Mouse (Mus musculus) stomach, embryonic 15.5 days (tissue): Measurements from ENCODE around the gene Asgr2. TPM values are rescaled to one million over a fixed set of nuclear protein-coding genes. Genes with fewer than 3 reads are reported as not detected.
"Not testable (repeated sequence)": the region's sequence is repeated elsewhere in the genome, so short reads cannot be mapped to it uniquely, and the experiment has no call there.

Experiments used
- ATAC-seq: fragments of 200-750 bp; cut with Nextera tagmentation; 2 replicates; pipeline ENCODE4 v1.8.0; 2017; ENCODE audit warnings: low read depth, moderate number of reproducible peaks, moderate TSS enrichment; ENCODE audit not compliant: insufficient read depth, low FRiP score
- H3K27ac ChIP-seq: fragments of 300-500 bp; sonication (generic); 2 replicates; pipeline ENCODE4 v1.5.1; 2015; ENCODE audit warnings: mild to moderate bottlenecking, inconsistent platforms
- H3K27me3 ChIP-seq: fragments of 300-500 bp; sonication (generic); replicated peaks from 2 replicates; pipeline ENCODE4 v1.6.1; 2015; ENCODE audit warnings: inconsistent platforms
- H3K36me3 ChIP-seq: fragments of 300-500 bp; sonication (generic); 2 replicates; pipeline ENCODE4 v1.6.1; 2015; ENCODE audit warnings: inconsistent platforms
- H3K4me1 ChIP-seq: fragments of 300-500 bp; sonication (generic); 2 replicates; pipeline ENCODE4 v1.6.1; 2015; ENCODE audit warnings: inconsistent platforms
- H3K4me2 ChIP-seq: fragments of 300-500 bp; sonication (generic); 2 replicates; pipeline ENCODE4 v1.6.1; 2015; ENCODE audit warnings: mild to moderate bottlenecking, inconsistent platforms
- H3K4me3 ChIP-seq: fragments of 300-500 bp; sonication (generic); replicated peaks from 2 replicates; pipeline ENCODE4 v1.5.1; 2015; ENCODE audit warnings: inconsistent platforms
- H3K9ac ChIP-seq: fragments of 300-500 bp; sonication (generic); 2 replicates; pipeline ENCODE4 v1.6.1; 2015; ENCODE audit warnings: inconsistent platforms
- H3K9me3 ChIP-seq: fragments of 300-500 bp; sonication (generic); 2 replicates; pipeline ENCODE4 v1.6.1; 2016; ENCODE audit warnings: inconsistent platforms
- WGBS: fragments of 180-500 bp; shearing (Covaris S2); methylation state at CpG from one replicate; pipeline ENCODE4 v1.1.7; 2015; 5-methylcytosine and 5-hydroxymethylcytosine counted together
- polyA plus RNA-seq: library from polyadenylated mRNA; unstranded; fragments of >200 nt; fragmentation: Nextera tagmentation; extraction: Ambion mirVana; gene quantifications from 2 replicates; pipeline ENCODE4 v1.2.1, GENCODE M21; 2015

Gene Asgr2
- polyA plus RNA-seq, 1 experiment from 2014 or later: 0.81 TPM

DNA sequence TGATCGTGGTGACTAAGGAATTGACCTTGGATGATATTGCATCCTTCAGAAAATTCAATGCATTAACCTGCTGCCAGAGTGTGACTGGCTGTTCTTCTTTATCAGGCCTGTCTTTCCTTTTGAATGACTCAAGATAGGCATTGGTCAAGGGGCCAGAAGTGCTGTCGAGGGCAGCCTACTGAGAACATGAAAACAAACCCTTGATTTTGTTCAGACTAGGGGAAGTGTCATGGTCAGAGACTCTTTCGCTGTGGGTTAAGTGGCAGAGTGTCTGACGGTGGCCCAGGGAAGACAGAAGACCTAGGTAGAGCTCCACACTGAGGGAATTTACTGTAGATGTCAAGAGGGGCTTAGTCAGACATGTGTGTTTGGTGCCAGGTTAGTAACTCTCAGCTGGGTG, 25.7 kb upstream of the Asgr2 start:
- Histone ChIP-seq H3K4me3 (no peak overlapping the region), H3K27me3 (no peaks in the 10 kb centered on the region), H3K9me3 (no peaks in the 10 kb centered on the region), H3K4me1 (no peaks in the 10 kb centered on the region), H3K27ac (no peak overlapping the region), H3K4me2 (no peak overlapping the region), H3K36me3 (no peaks in the 10 kb centered on the region), H3K9ac (no peak overlapping the region)
- no peak for ATAC-seq
- 72% methylated on average over 4 of the region's 4 CpGs for WGBS

DNA sequence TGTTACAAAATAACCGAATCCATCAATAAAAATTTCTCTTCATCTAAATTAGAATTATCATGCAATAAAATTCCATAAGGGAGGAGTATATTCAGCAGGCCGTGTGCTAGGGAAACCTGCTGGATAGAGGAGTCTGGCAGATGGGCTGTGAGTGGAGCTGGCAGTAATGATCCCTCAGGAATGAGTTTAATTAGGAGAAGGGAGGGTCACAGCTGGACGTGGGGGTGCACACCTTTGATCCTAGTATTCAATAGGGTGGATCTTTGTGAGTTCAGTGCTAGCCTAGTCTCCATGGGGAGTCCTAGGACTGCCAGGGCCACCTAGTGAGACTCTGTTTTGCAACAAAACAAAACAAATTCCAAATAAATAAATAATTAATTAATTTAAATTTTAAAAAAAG, 24.2 kb upstream of the Asgr2 start:
- H3K36me3 ChIP-seq: no peaks in the 10 kb centered on the region
- no peak overlapping the region for H3K4me3 ChIP-seq
- no peaks in the 10 kb centered on the region for H3K4me1 ChIP-seq
- ATAC-seq: no peak
- WGBS: 53% methylated on average over 3 of the region's 3 CpGs
- no peak overlapping the region for H3K9ac ChIP-seq
- H3K9me3 ChIP-seq: no peaks in the 10 kb centered on the region
- H3K27me3 ChIP-seq: no peaks in the 10 kb centered on the region
- no peak overlapping the region for H3K27ac ChIP-seq
- no peak overlapping the region for H3K4me2 ChIP-seq

- WGBS: 70% methylated on average over 6 of the region's 6 CpGs
- no peaks in the 10 kb centered on the region for H3K36me3 ChIP-seq
Observed at GRCm38 (mm10) chr11:70070057-70070456, 22.4 kb upstream of the Asgr2 start.

DNA sequence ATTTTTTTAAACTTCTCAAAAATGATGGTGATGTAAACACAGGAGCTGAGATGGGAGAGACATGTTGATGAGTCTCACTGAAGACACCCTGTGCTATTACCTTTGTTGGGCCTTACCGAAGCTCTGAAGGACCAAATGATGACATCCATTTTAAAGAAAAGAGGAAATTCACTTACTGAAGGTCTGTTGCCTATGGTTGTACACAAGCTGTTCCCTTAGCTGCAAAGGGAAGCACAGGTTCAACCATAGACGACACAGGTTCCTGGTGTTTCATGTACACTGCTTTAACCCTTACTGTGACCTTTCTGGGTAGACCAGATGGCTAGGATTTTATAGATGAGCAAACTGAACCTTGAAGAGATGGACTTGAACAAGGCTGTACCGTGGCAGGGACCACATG, 21.8 kb upstream of the Asgr2 start:
- not testable (repeated sequence) for H3K4me2 ChIP-seq, H3K9me3 ChIP-seq, H3K4me1 ChIP-seq, H3K27ac ChIP-seq, H3K36me3 ChIP-seq, H3K4me3 ChIP-seq, ATAC-seq, H3K9ac ChIP-seq, H3K27me3 ChIP-seq
- WGBS: 66% methylated on average over 3 of the region's 3 CpGs

More at GRCm38 (mm10) chr11:70070057-70070456, 22.4 kb upstream of the Asgr2 start:
- Histone ChIP-seq H3K27ac (no peak overlapping the region), H3K27me3 (no peaks in the 10 kb centered on the region), H3K4me1 (no peaks in the 10 kb centered on the region), H3K9me3 (no peaks in the 10 kb centered on the region), H3K9ac (no peak overlapping the region), H3K4me2 (no peak overlapping the region), H3K4me3 (no peak overlapping the region)
- ATAC-seq: no peak

GRCm38 (mm10) chr11:70074379-70075071, 17.9 kb upstream of the Asgr2 start:
- 33% methylated on average over 17 of the region's 17 CpGs for WGBS
- 0 out of 2 replicates have a peak overlapping the region, but pooled peaks have one; percentile 26 for H3K4me2 ChIP-seq
- no peak; the same call in 1 of the 2 replicates for ATAC-seq
- no peaks in the 10 kb centered on the region for H3K36me3 ChIP-seq
- no peak overlapping the region for H3K27ac ChIP-seq
- H3K4me3 ChIP-seq: no peak overlapping the region
- no peaks in the 10 kb centered on the region for H3K27me3 ChIP-seq
- no peak overlapping the region for H3K9ac ChIP-seq
- no peaks in the 10 kb centered on the region for H3K9me3 ChIP-seq
- no peaks in the 10 kb centered on the region for H3K4me1 ChIP-seq

DNA sequence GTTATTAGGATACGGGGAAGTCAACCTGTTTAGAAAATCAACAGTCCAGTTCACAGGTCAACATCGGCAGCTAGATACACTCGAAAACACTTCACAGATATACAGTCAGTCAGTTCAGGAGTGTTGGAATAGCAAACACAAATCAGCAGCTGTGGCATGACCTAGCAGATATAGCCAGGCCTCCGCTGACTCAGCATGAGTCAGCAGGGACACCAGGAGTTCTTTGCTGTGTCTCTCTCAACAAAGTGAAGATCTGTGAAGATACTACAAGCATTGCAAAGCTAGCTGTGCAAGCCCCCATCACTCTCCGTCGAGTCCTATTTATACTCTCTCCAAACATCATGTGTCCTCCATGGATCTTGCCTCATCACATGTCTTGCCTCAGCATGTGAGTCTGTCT, 16.9 kb upstream of the Asgr2 start:
- H3K27ac ChIP-seq: no peak overlapping the region
- H3K9ac ChIP-seq: no peak overlapping the region
- no peak overlapping the region for H3K4me3 ChIP-seq
- H3K4me1 ChIP-seq: no peaks in the 10 kb centered on the region
- H3K36me3 ChIP-seq: no peaks in the 10 kb centered on the region
- no peaks in the 10 kb centered on the region for H3K27me3 ChIP-seq
- no peak overlapping the region for H3K4me2 ChIP-seq
- 76% methylated on average over 6 of the region's 6 CpGs for WGBS
- H3K9me3 ChIP-seq: no peaks in the 10 kb centered on the region
- peak; percentile 56; the same call in 1 of the 2 replicates for ATAC-seq

GRCm38 (mm10) chr11:70077441-70077840, 15.0 kb upstream of the Asgr2 start:
- 58% methylated on average over 3 of the region's 3 CpGs for WGBS
- Histone ChIP-seq H3K9ac (no peak overlapping the region), H3K27me3 (no peaks in the 10 kb centered on the region), H3K36me3 (no peaks in the 10 kb centered on the region), H3K4me2 (no peak overlapping the region), H3K4me1 (no peaks in the 10 kb centered on the region), H3K27ac (no peak overlapping the region), H3K4me3 (no peak overlapping the region), H3K9me3 (no peaks in the 10 kb centered on the region)
- ATAC-seq: no peak

- 49% methylated on average over 6 of the region's 6 CpGs for WGBS
- Histone ChIP-seq H3K4me3 (no peak overlapping the region), H3K9me3 (no peaks in the 10 kb centered on the region), H3K27ac (no peak overlapping the region), H3K4me2 (no peak overlapping the region), H3K27me3 (no peaks in the 10 kb centered on the region), H3K4me1 (no peaks in the 10 kb centered on the region), H3K9ac (no peak overlapping the region), H3K36me3 (no peaks in the 10 kb centered on the region)
- ATAC-seq: no peak
Observed at GRCm38 (mm10) chr11:70079175-70079574, 13.3 kb upstream of the Asgr2 start.

DNA sequence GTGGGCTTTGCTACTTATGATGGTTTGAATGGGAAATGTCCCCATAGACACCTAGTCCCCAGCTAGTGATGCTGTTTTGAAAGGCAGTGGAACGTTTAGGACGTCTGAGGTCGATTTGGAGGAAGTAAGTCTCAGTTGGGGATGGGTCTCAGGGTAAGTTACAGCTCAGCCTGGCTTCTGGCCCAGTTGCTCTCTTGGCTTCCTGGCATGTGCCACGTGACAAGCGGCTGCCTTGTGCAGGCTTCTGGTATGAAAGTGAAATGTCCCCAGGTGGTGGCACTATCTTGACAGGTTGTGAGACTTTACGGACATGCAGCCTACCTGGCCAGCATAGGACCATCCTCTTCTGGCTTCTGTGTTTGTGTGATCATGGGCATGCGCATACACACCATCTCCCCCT, 12.5 kb upstream of the Asgr2 start:
- no peaks in the 10 kb centered on the region for H3K4me1 ChIP-seq
- no peaks in the 10 kb centered on the region for H3K27me3 ChIP-seq
- H3K27ac ChIP-seq: no peak overlapping the region
- H3K4me2 ChIP-seq: no peak overlapping the region
- H3K4me3 ChIP-seq: no peak overlapping the region
- WGBS: 69% methylated on average over 7 of the region's 7 CpGs
- no peak for ATAC-seq
- no peaks in the 10 kb centered on the region for H3K36me3 ChIP-seq
- no peak overlapping the region for H3K9ac ChIP-seq
- no peaks in the 10 kb centered on the region for H3K9me3 ChIP-seq

- 81% methylated on average over 15 of the region's 15 CpGs for WGBS
- no peak overlapping the region for H3K4me2 ChIP-seq
- H3K4me3 ChIP-seq: no peak overlapping the region
- no peaks in the 10 kb centered on the region for H3K4me1 ChIP-seq
- H3K9ac ChIP-seq: no peak overlapping the region
- H3K27ac ChIP-seq: no peak overlapping the region
- no peaks in the 10 kb centered on the region for H3K27me3 ChIP-seq
- H3K36me3 ChIP-seq: no peaks in the 10 kb centered on the region
- no peaks in the 10 kb centered on the region for H3K9me3 ChIP-seq
- no peak for ATAC-seq
Observed at GRCm38 (mm10) chr11:70080803-70081590, 11.4 kb upstream of the Asgr2 start.

DNA sequence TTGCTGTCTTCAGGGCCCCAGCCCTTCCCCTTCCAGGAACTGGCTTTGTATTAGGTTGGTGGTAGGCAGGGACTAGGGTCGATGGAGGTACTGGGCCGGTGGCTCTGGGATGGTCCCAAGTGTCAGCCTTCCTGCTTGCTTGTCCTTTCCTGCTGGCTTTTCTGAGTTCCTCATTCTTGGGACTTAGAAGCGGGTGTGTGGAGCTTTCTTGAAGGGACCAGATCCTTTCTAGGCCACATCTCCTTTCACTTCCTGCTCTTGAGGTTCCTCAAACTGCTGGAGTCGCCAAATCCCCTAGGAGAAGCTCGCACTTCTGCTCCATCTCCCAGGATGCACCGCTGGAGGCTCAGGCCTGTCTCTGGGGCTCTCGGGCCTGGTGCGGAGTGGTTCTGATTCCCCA, 7.9 kb upstream of the Asgr2 start:
- Histone ChIP-seq H3K4me3 (no peak overlapping the region), H3K4me1 (no peaks in the 10 kb centered on the region), H3K9ac (no peak overlapping the region), H3K36me3 (no peaks in the 10 kb centered on the region), H3K27me3 (no peaks in the 10 kb centered on the region), H3K27ac (no peak overlapping the region), H3K4me2 (no peak overlapping the region), H3K9me3 (no peaks in the 10 kb centered on the region)
- 85% methylated on average over 8 of the region's 8 CpGs for WGBS
- no peak for ATAC-seq

DNA sequence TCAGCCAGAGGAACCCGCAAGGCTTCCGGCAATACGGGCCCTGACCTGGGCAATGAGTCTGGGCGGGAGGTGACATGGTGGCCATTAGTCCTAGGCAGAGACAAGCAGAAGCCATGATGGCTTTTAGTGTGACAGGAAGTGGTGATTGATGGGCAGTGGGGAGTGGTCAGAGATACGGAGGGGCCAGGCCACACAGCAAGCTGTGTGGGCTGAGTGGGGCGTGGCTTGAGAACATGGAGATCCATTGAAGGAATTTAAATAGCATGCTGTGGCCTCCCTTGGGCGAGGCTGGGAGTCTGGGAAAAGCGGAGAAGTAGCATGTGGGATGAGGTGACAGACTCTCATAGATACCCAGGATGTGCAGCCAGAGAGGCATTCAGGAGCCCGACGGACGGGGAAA, 5.0 kb downstream of the Asgr2 start:
- WGBS: 45% methylated on average over 11 of the region's 11 CpGs
- Histone ChIP-seq H3K4me1 (no peaks in the 10 kb centered on the region), H3K4me2 (no peak overlapping the region), H3K36me3 (no peaks in the 10 kb centered on the region; the same call in 1 of the 2 replicates), H3K9me3 (no peaks in the 10 kb centered on the region), H3K9ac (no peak overlapping the region), H3K27me3 (no peaks in the 10 kb centered on the region), H3K4me3 (no peak overlapping the region), H3K27ac (no peak overlapping the region)
- no peak for ATAC-seq
